Mouse (Mus musculus) adrenal gland, postnatal 14 days (tissue): ENCODE data around the gene Hhex. TPM values are rescaled to one million over a fixed set of nuclear protein-coding genes. Genes with fewer than 3 reads are reported as not detected.
A peak's percentile ranks its signal among the peaks of the same experiment; 100 is the strongest.

Source experiments
- DNase-seq: peaks from one replicate; pipeline ENCODE4 v3.0.0; 2021; ENCODE audit warnings: mixed read lengths
- total RNA-seq: library from RNA; stranded (reverse); gene quantifications from 2 replicates; pipeline ENCODE4 v1.2.3, GENCODE M21; 2021

The Hhex gene
- total RNA-seq, 1 experiment from 2014 or later = 33.8 TPM

- DNase-seq = no peak
Observed at GRCm38 (mm10) chr19:37449246-37449645, 14.6 kb downstream of the Hhex start.

- DNase-seq = no peak
Observed at GRCm38 (mm10) chr19:37455528-37455927, 20.9 kb downstream of the Hhex start.

DNA sequence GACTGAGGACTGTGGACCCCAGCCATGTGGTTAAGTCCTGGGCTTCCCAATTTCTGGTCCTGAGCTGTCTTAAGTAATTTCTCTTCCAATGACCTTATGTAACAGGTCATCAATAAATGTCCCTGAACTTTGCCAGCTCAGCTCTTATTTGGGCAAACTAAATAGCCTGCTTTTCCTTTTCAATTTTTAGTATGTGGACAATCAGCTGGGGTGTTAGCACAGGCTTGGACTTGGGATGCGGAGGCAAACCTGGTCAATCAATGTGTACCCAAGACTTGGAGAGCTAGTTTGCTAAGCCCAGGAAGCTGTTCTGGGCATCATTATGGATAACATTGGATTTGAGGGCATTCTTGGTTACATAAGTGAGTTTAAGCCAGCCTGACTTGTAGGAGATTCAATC, 21.4 kb downstream of the Hhex start:
- DNase-seq = no peak

- DNase-seq = no peak
Observed at GRCm38 (mm10) chr19:37458013-37458412, 23.4 kb downstream of the Hhex start.

DNA sequence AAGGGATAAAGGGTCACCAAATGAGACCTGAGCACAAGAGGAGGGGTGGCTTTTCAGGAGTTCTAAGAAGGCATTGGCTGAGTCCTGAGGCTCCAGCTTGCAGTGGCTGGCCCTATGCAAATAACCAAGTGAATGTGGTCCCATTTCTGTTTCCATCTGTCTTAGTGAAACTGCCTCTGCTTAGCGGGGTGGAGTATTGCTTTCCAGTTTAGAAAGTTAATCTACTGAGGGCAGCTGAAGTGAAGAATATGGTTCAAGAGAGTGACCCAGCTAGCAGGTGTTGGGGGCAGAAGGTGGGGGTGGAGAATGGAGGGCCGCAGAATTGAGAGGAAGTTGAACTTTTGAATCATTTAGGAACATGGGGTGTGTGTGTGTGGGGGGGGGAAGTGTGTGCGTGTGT, 31.8 kb downstream of the Hhex start:
- no peak for DNase-seq

- DNase-seq = no peak
Observed at GRCm38 (mm10) chr19:37466978-37467377, 32.4 kb downstream of the Hhex start.

- peak; percentile 45 for DNase-seq
Observed at GRCm38 (mm10) chr19:37468841-37469566, 34.4 kb downstream of the Hhex start.

DNA sequence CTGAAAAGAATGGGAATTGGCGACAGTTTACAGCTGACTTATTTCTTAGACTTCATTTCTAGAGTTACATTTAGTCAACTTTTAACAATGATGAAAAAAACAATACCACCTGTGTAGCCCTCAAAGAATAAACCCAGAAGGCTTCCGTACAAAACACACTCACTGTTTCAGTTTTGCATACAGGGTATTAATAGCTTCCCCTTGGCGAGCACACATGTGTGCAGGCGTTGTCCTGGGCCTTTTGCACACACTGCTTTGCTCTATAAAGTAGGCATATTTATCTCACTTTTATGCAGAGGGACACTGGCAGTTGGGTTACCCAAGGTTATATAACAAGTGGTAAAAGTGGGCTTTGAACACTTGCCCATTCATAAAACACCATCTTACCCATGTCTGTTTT, 37.1 kb downstream of the Hhex start:
- DNase-seq = no peak

GRCm38 (mm10) chr19:37472589-37472988, 38.0 kb downstream of the Hhex start:
- no peak for DNase-seq

DNA sequence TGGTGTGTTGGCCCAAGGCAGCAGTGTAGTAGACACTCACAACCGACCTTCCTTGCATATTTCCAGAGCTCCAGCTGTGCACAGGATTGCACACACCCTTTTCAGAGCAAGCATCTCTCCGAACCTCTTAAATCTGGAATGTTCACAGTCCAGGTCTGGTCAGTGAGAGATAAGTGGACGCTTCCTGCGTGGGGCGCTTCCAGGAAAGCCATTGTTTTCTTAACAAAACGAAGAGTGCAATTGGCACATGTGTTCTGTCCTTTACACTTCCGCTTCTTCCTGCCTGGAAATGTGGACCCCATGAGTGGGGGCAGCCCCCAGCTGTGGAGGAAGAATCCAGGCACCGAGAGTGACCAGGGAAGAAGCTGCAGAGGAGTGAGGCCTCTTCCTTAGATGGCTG, 47.1 kb downstream of the Hhex start:
- DNase-seq = no peak

- DNase-seq = no peak
Observed at GRCm38 (mm10) chr19:37482556-37483187, 48.1 kb downstream of the Hhex start.

DNA sequence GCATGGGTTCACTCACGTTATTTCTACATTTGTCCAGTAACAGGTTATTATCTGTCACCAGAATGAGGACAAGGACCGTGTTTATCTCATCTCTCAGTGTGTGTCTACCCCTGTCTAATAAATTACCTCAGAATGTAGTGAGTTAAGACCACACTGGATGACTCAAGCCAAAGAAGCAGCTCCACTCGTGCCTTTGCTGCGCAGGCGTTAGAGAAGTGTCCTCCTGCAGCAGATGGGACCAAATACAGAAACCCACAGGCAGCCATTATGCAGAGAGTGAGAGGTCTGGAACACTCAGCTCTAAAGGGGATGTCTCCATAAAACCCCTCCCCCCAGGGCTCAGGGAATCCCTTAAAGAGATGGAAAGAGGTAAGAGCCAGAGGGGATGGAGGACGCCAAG, 50.2 kb downstream of the Hhex start:
- peak; percentile 47 for DNase-seq

DNA sequence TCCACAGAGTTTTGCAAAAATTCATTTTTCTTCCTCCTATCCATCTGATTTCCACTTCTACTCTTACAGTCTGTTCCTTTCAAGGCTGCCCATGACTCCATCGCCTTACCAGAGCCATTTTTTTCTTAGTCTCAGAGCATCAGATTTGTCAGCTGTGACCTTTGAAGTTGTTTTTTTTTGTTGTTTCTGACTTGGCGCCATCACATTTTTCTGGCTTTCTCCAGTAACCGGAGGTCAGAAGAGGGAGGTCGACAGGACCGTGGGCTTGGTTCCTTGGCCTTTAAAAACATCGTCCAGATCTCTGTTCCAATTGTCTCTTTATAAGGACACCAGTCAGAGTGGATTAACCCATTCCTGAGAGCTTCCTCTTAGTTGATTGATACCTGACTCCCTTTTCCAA, 52.2 kb downstream of the Hhex start:
- no peak for DNase-seq

GRCm38 (mm10) chr19:37487811-37488475, 53.3 kb downstream of the Hhex start:
- DNase-seq = peak; percentile 45

- DNase-seq = no peak
Observed at GRCm38 (mm10) chr19:37488608-37489262, 54.1 kb downstream of the Hhex start.

Other genes starting within 250 kb of the Hhex start
- 143 TPM in 2 replicates for gene March5, start 227.3 kb upstream of the Hhex start, total RNA-seq
- gene Cpeb3, start 226.2 kb upstream of the Hhex start, total RNA-seq = 15.4 and 19.3 TPM in 2 replicates
- gene Ide, start 97.0 kb upstream of the Hhex start, total RNA-seq = 76.9 and 81.1 TPM in 2 replicates
- gene Kif11, start 58.4 kb upstream of the Hhex start, total RNA-seq = 10.3 and 12.5 TPM in 2 replicates
- 22.5 and 26.9 TPM in 2 replicates for gene Exoc6, start 115.6 kb downstream of the Hhex start, total RNA-seq